Mouse (Mus musculus) olfactory bulb, adult 2 months (tissue): ENCODE measurements at regions not wholly inside any gene's neighbourhood (a gene's known extent, or its start where the extent isn't known, plus 50 kb on each side); places are given as distances from the start of the nearest gene placed in this dataset.

ENCODE experiments used
- CTCF ChIP-seq: fragments of 200-500 bp; IDR thresholded peaks from 2 replicates; pipeline ENCODE4 v1.5.1; 2012; ENCODE audit warnings: low read depth, mild to moderate bottlenecking, low read length, moderate library complexity; ENCODE audit not compliant: insufficient read depth
- POLR2A ChIP-seq: fragments of 200-500 bp; IDR thresholded peaks from 2 replicates; pipeline ENCODE4 v1.6.1; 2012; ENCODE audit warnings: mild to moderate bottlenecking, low read depth, low read length, moderate library complexity; ENCODE audit not compliant: insufficient read depth

GRCm38 (mm10) chr1:73503611-73504010 lies 487.9 kb upstream of the Tnp1 start:
- TF ChIP-seq POLR2A (no peak), CTCF (no peak)
